Mouse (Mus musculus): ENCODE measurements around the gene Gm20388.

DNA sequence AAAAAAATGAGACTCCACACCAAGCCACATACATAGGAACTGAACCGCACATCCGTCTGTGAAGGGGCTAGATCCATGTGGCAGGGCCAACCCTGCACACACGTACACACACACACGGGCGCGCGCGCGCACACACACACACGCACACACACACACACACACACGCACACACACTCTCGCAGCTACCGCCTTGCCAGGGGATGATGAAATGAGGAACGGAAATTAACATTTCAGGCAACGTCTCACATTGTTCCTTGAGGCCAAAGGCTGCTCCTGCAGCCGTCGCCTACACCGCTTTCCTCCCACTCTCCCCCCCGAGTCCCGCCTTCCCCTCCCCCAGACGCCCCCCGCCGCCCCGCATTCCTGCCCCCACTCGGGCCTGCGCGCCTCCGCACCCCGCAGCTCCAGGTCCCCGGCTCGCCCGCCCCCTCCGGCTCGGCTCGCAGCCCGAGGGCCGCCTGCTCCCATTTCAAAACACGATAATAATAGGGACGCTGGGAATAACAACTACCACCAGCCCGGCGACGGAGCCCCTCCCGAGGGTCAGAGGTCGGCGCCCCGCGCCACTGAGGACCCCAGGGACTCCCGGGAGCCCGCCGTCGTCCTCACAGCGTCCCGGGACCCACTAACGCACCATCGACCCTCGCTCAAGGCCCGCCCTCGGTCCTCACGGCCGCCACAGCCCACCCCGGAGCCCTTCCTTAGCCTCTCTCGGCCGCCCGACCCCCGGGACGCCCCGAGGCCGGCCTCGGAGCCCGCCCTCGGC is 3130.6 kb downstream of the Gm20388 start:
- TF ChIP-seq GATA1 (IDR thresholded peaks at IDR 0.05; ENCODE audit: low read length) (no peak), TAL1 (IDR thresholded peaks at IDR 0.05; ENCODE audit: low read length) (no peak)

Measured in erythroblast, embryonic 14.5 days (primary cell).